Mouse (Mus musculus) lung, embryonic 14.5 days (tissue): ENCODE results near the gene 3110009E18Rik. TPM values are rescaled to one million over a fixed set of nuclear protein-coding genes. Genes with fewer than 3 reads are reported as not detected.

ENCODE experiments used
- ATAC-seq: fragments of 200-750 bp; cut with Nextera tagmentation; 2 replicates; pipeline ENCODE4 v1.8.0; 2017; ENCODE audit warnings: mild to moderate bottlenecking, moderate TSS enrichment, moderate library complexity; ENCODE audit not compliant: insufficient read depth
- DNase-seq: peaks from one replicate; pipeline ENCODE4 v3.0.0-alpha.2; 2015
- H3K27ac ChIP-seq: fragments of 300-500 bp; sonication (generic); 2 replicates; pipeline ENCODE4 v1.5.1; 2014; ENCODE audit warnings: low read depth, mild to moderate bottlenecking, moderate library complexity
- H3K27me3 ChIP-seq: fragments of 300-500 bp; sonication (generic); 2 replicates; pipeline ENCODE4 v1.6.1; 2014; ENCODE audit warnings: low read length, control low read depth; ENCODE audit not compliant: insufficient read depth
- H3K36me3 ChIP-seq: fragments of 300-500 bp; sonication (generic); 2 replicates; pipeline ENCODE4 v1.6.1; 2014; ENCODE audit warnings: control low read depth; ENCODE audit not compliant: insufficient read depth
- H3K4me1 ChIP-seq: fragments of 300-500 bp; sonication (generic); 2 replicates; pipeline ENCODE4 v1.6.1; 2014; ENCODE audit warnings: antibody characterized with exemption, control low read depth; ENCODE audit not compliant: insufficient read depth
- H3K4me2 ChIP-seq: fragments of 300-500 bp; sonication (generic); 2 replicates; pipeline ENCODE4 v1.6.1; 2014; ENCODE audit warnings: mild to moderate bottlenecking
- H3K4me3 ChIP-seq: fragments of 300-500 bp; sonication (generic); 2 replicates; pipeline ENCODE4 v1.5.1; 2014; ENCODE audit warnings: low read depth, low read length
- H3K9ac ChIP-seq: fragments of 300-500 bp; sonication (generic); 2 replicates; pipeline ENCODE4 v1.6.1; 2014
- H3K9me3 ChIP-seq: fragments of 300-500 bp; sonication (generic); 2 replicates; pipeline ENCODE4 v1.6.1; 2016; ENCODE audit warnings: low read depth, low read length, control low read depth
- CTCF ChIP-seq: IDR thresholded peaks from 2 replicates; pipeline ENCODE4 v1.5.1; 2016; ENCODE audit warnings: antibody characterized with exemption, low read depth
- WGBS: fragments of 180-500 bp; shearing (Covaris S2); extraction: QIAGEN DNeasy Blood & Tissue Kit; methylation state at CpG from one replicate; pipeline ENCODE4 v1.1.7; 2014; 5-methylcytosine and 5-hydroxymethylcytosine counted together
- polyA plus RNA-seq: library from polyadenylated mRNA; unstranded; fragments of >200 nt; fragmentation: Nextera tagmentation; extraction: Ambion mirVana; gene quantifications from 2 replicates; pipeline ENCODE4 v1.2.1, GENCODE M21; 2014

The 3110009E18Rik gene
- polyA plus RNA-seq, 1 experiment from 2014 or later = 17.2 TPM

DNA sequence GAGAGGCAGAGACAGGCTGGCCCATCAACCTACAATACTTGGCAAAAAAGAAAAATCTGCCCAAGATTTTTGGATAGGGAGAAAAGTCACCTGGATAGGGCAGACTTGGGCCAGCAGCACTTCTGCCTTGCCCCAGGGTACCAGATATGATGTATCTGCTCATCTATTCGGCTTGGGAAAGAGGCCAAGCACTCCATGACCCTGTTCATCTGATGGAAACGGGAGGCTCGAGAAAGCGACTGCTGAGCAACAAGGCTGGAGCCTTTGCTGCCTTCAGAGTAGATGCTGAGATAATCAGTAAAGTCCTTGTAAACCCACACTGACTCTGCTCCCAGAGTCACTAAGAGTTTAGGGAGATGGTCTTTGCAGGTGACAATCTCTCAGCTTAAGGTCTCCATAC lies 1.6 kb upstream of the 3110009E18Rik start:
- Histone ChIP-seq H3K9me3 (no peaks in the 10 kb centered on the region), H3K27ac (no peak overlapping the region), H3K36me3 (peaks cover 38% of the 10 kb centered on the region), H3K9ac (peak overlapping the region; percentile 58; the same call in 1 of the 2 replicates), H3K4me3 (peak overlapping the region; percentile 59; the same call in 1 of the 2 replicates), H3K4me2 (peak overlapping the region; percentile 62), H3K27me3 (no peaks in the 10 kb centered on the region), H3K4me1 (peaks cover 5% of the 10 kb centered on the region; the same call in 1 of the 2 replicates)
- DNase-seq (no peak), ATAC-seq (no peak)
- WGBS = 77% methylated on average over 4 of the region's 4 CpGs
- no peak for TF ChIP-seq CTCF

DNA sequence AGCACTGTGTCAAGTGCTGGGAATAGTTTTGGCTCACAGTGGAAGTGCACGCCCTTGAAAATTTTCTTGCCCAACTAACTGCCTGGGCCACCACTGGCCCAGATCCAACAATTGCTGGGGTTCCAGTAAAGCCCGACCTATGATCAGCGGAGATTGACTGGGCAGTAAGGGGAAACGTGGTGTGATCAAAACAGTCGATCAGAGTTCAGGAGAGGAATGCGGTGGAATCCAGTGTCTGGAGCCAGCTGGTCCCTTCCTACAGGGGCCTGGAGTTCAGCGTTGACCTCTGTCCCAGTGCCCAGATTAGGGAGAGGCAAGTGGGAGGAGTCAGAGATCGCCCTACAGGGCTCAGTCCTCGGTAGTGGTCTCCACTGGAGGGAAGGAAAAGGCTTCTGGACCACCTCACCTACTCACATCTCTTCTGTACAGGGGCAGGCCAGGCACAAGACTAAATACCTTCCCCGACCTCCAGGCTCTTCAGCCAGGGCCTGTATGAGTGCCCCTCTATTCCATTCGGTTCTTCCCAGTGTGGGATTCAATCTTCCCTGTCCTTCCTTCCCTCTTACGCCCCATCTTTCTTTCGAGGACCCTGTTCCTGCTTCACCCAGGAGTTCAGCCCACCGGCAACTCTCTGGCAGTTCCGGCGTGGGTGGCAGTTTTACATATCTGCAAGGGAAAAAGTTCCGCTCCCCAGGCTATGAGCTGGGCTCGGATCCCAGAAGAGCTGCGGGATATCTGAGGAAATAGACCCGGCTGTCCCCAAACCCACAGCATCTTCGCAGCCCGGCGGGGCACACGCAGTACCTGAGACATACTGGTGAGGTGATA lies 632 bp upstream of the 3110009E18Rik start:
- under 1% methylated on average over 24 of the region's 24 CpGs for WGBS
- Histone ChIP-seq H3K27me3 (no peaks in the 10 kb centered on the region), H3K4me1 (peaks cover 5% of the 10 kb centered on the region; the same call in 1 of the 2 replicates), H3K4me3 (peak overlapping the region; percentile 59), H3K27ac (peak overlapping the region; percentile 75), H3K36me3 (peaks cover 29% of the 10 kb centered on the region), H3K4me2 (peak overlapping the region; percentile 62), H3K9ac (peak overlapping the region; percentile 58), H3K9me3 (no peaks in the 10 kb centered on the region)
- DNase-seq (peak; percentile 65), ATAC-seq (peak; percentile 72)
- TF ChIP-seq CTCF = no peak

DNA sequence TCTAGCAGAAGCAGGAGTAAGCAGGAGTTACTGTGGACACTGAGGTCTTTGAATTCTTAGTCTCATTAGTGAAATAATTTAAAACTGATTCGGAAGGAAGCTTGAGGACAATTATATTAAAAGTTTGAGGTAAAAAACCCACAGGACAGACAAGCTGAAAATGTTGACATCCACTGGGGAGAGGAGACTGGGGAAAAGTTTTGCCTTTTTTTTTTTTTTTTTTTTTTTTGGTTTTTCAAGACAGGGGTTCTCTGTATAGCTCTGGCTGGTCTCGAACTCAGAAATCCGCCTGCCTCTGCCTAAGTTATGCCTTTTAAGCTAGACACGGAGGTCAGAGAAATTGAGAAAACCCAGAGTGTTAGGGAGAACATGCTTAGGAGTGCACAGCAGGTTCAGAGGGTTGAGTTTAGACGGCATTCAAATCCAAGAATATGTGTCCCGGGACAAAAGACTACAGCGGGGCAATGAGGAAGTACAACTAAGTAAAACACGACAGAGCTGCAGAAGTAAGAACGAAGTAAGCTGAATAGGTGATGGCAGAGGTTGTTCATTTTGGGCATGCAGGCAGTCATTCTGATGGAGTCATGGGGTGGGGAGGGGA lies 1.0 kb downstream of the 3110009E18Rik start:
- Histone ChIP-seq H3K4me1 (peaks cover 5% of the 10 kb centered on the region; the same call in 1 of the 2 replicates), H3K27ac (peak overlapping the region; percentile 95; the same call in 1 of the 2 replicates), H3K4me3 (peak overlapping the region; percentile 59), H3K27me3 (no peaks in the 10 kb centered on the region), H3K36me3 (peaks cover 17% of the 10 kb centered on the region; the same call in 1 of the 2 replicates), H3K9ac (peak overlapping the region; percentile 47), H3K9me3 (no peaks in the 10 kb centered on the region), H3K4me2 (peak overlapping the region; percentile 62)
- DNase-seq (no peak), ATAC-seq (no peak)
- WGBS = 87% methylated on average over 9 of the region's 9 CpGs
- TF ChIP-seq CTCF = no peak

GRCm38 (mm10) chr1:120122634-120123383 lies 1.8 kb downstream of the 3110009E18Rik start:
- ATAC-seq = no peak
- H3K27ac ChIP-seq = no peak overlapping the region
- peaks cover 5% of the 10 kb centered on the region; the same call in 1 of the 2 replicates for H3K4me1 ChIP-seq
- no peak for DNase-seq
- H3K36me3 ChIP-seq = peaks cover 14% of the 10 kb centered on the region; the same call in 1 of the 2 replicates
- H3K4me3 ChIP-seq = no peak overlapping the region
- no peak overlapping the region for H3K9ac ChIP-seq
- no peak for TF ChIP-seq CTCF
- H3K4me2 ChIP-seq = no peak overlapping the region
- no peaks in the 10 kb centered on the region for H3K27me3 ChIP-seq
- 92% methylated on average over 8 of the region's 8 CpGs for WGBS
- H3K9me3 ChIP-seq = no peaks in the 10 kb centered on the region

GRCm38 (mm10) chr1:120124839-120125238 lies 3.9 kb downstream of the 3110009E18Rik start:
- no peak overlapping the region for H3K4me3 ChIP-seq
- H3K27me3 ChIP-seq = no peaks in the 10 kb centered on the region
- 67% methylated on average over 4 of the region's 4 CpGs for WGBS
- no peak overlapping the region for H3K27ac ChIP-seq
- H3K9ac ChIP-seq = no peak overlapping the region
- H3K36me3 ChIP-seq = no peaks in the 10 kb centered on the region
- ATAC-seq (no peak), DNase-seq (no peak)
- no peaks in the 10 kb centered on the region for H3K9me3 ChIP-seq
- H3K4me1 ChIP-seq = no peaks in the 10 kb centered on the region
- no peak overlapping the region for H3K4me2 ChIP-seq
- TF ChIP-seq CTCF = no peak

- no peak for ATAC-seq
These were observed 4.5 kb downstream of the 3110009E18Rik start for GRCm38 (mm10) chr1:120125471-120125870.

More at GRCm38 (mm10) chr1:120125471-120125870, 4.5 kb downstream of the 3110009E18Rik start:
- 64% methylated on average over 6 of the region's 6 CpGs for WGBS
- Histone ChIP-seq H3K36me3 (no peaks in the 10 kb centered on the region), H3K9me3 (no peaks in the 10 kb centered on the region), H3K9ac (no peak overlapping the region), H3K27me3 (no peaks in the 10 kb centered on the region), H3K27ac (no peak overlapping the region), H3K4me2 (no peak overlapping the region), H3K4me1 (no peaks in the 10 kb centered on the region), H3K4me3 (no peak overlapping the region)
- peak; percentile 22 for DNase-seq
- no peak for TF ChIP-seq CTCF
